Mouse (Mus musculus) heart, postnatal 0 days (tissue): ENCODE data around the gene Bphl. TPM values are rescaled to one million over a fixed set of nuclear protein-coding genes. Genes with fewer than 3 reads are reported as not detected.

ENCODE experiments used
- ATAC-seq: fragments of 200-750 bp; cut with Nextera tagmentation; 2 replicates; pipeline ENCODE4 v1.8.0; 2017; ENCODE audit warnings: low read depth, moderate number of reproducible peaks, moderate library complexity; ENCODE audit not compliant: insufficient read depth
- DNase-seq: peaks from one replicate; pipeline ENCODE4 v3.0.0-alpha.2; 2016; ENCODE audit warnings: low spot score
- H3K27ac ChIP-seq: fragments of 300-500 bp; sonication (generic); 2 replicates; pipeline ENCODE4 v1.5.1; 2014; ENCODE audit warnings: low read depth, mild to moderate bottlenecking
- H3K27me3 ChIP-seq: fragments of 300-500 bp; sonication (generic); 2 replicates; pipeline ENCODE4 v1.6.1; 2014; ENCODE audit warnings: low read length, mixed read lengths; ENCODE audit not compliant: control insufficient read depth, insufficient read depth
- H3K36me3 ChIP-seq: fragments of 300-500 bp; sonication (generic); replicated peaks from 2 replicates; pipeline ENCODE4 v1.6.1; 2014; ENCODE audit warnings: low read length, mixed read lengths; ENCODE audit not compliant: control insufficient read depth, insufficient read depth
- H3K4me1 ChIP-seq: fragments of 300-500 bp; sonication (generic); 2 replicates; pipeline ENCODE4 v1.6.1; 2014; ENCODE audit warnings: antibody characterized with exemption; ENCODE audit not compliant: control insufficient read depth, insufficient read depth
- H3K4me2 ChIP-seq: fragments of 300-500 bp; sonication (generic); 2 replicates; pipeline ENCODE4 v1.6.1; 2014; ENCODE audit warnings: low read depth, mild to moderate bottlenecking, low read length, moderate library complexity
- H3K4me3 ChIP-seq: fragments of 300-500 bp; sonication (generic); 2 replicates; pipeline ENCODE4 v1.5.1; 2014; ENCODE audit warnings: low read depth, low read length
- H3K9ac ChIP-seq: fragments of 300-500 bp; sonication (generic); replicated peaks from 2 replicates; pipeline ENCODE4 v1.6.1; 2014; ENCODE audit warnings: low read depth, low read length, mixed read lengths
- H3K9me3 ChIP-seq: fragments of 300-500 bp; sonication (generic); replicated peaks from 2 replicates; pipeline ENCODE4 v1.6.1; 2016; ENCODE audit warnings: low read length; ENCODE audit not compliant: control insufficient read depth
- CTCF ChIP-seq: IDR thresholded peaks from 2 replicates; pipeline ENCODE4 v1.5.1; 2016; ENCODE audit warnings: antibody characterized with exemption, control low read depth, low read depth
- EP300 ChIP-seq: IDR thresholded peaks from 2 replicates; pipeline ENCODE4 v1.6.1; 2016; ENCODE audit warnings: antibody characterized with exemption, low read depth
- WGBS: fragments of 180-500 bp; shearing (Covaris S2); extraction: QIAGEN DNeasy Blood & Tissue Kit; methylation state at CpG from one replicate; pipeline ENCODE4 v1.1.7; 2014; 5-methylcytosine and 5-hydroxymethylcytosine counted together
- polyA plus RNA-seq: library from polyadenylated mRNA; unstranded; fragments of >200 nt; fragmentation: Nextera tagmentation; extraction: Ambion mirVana; gene quantifications from 2 replicates; pipeline ENCODE4 v1.2.1, GENCODE M21; 2015
- total RNA-seq: library from RNA; depleted of rRNA; stranded (reverse); fragments of >200 nt; gene quantifications from 2 replicates; pipeline ENCODE4 v1.2.3, GENCODE M21; 2014; ENCODE audit warnings: low replicate concordance

Bphl gene
- total and polyA plus RNA-seq, 2 experiments from 2014 or later, result 53.2 to 64.2 TPM

GRCm38 (mm10) chr13:34053673-34054282 is 16.4 kb downstream of the Bphl start:
- ATAC-seq (no peak), DNase-seq (no peak)
- Histone ChIP-seq H3K27me3 (no peaks in the 10 kb centered on the region), H3K9ac (no peak overlapping the region), H3K4me1 (no peaks in the 10 kb centered on the region), H3K9me3 (no peaks in the 10 kb centered on the region), H3K36me3 (peaks cover 54% of the 10 kb centered on the region), H3K4me3 (no peak overlapping the region), H3K27ac (no peak overlapping the region), H3K4me2 (no peak overlapping the region)
- no peak for TF ChIP-seq EP300
- TF ChIP-seq CTCF, result no peak
- WGBS, result 76% methylated on average over 13 of the region's 13 CpGs

DNA sequence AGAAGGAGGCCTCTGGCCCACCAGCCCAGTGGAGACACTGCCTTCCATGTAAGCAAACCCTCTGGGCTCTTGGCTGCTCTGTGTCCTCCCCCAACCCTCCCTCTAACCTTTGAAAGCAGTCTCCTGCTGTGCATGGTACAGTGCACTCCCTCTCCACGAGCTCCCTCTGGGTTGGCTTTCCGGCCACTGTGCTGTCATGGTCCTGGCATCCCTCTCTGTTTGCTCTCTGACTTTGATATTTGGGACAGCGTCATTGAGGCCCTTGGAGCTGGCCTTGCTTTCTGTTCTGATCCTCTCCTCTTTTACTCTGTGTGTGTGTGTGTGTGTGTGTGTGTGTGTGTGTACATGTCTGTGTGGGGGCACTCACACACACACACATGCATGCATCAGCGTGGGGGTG is 17.0 kb downstream of the Bphl start:
- ATAC-seq (no peak), DNase-seq (no peak)
- no peak for TF ChIP-seq EP300
- no peak for TF ChIP-seq CTCF
- Histone ChIP-seq H3K9me3 (no peaks in the 10 kb centered on the region), H3K4me1 (no peaks in the 10 kb centered on the region), H3K4me2 (no peak overlapping the region), H3K27ac (no peak overlapping the region), H3K36me3 (peaks cover 54% of the 10 kb centered on the region), H3K9ac (no peak overlapping the region), H3K4me3 (no peak overlapping the region), H3K27me3 (no peaks in the 10 kb centered on the region)
- 73% methylated on average over 4 of the region's 4 CpGs for WGBS

DNA sequence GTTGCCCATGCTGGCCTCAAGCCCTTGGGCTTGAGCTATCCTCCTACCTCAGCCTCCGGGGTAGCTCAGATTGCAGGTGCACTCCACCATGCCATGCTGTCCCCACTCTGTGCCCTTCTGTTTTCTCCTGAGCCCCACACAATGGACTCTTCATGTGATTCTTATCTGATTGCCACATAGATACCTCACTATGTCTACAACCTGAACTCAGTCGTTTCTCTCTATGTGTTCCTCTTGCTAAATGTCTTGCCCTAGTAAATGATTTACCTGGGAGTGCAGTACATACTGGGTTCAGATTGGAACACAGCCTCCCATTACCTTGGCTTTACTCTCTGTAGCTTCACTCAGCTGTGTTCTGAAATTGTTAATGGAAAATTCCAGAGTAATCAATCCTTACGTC is 17.6 kb downstream of the Bphl start:
- no peak for TF ChIP-seq EP300
- no peak for TF ChIP-seq CTCF
- H3K36me3 ChIP-seq, result peaks cover 50% of the 10 kb centered on the region
- no peaks in the 10 kb centered on the region for H3K4me1 ChIP-seq
- ATAC-seq, result no peak
- no peak for DNase-seq
- no peak overlapping the region for H3K9ac ChIP-seq
- H3K4me3 ChIP-seq, result no peak overlapping the region
- no peak overlapping the region for H3K4me2 ChIP-seq
- no peak overlapping the region for H3K27ac ChIP-seq
- 84% methylated on average over 3 of the region's 3 CpGs for WGBS
- no peaks in the 10 kb centered on the region for H3K9me3 ChIP-seq
- no peaks in the 10 kb centered on the region for H3K27me3 ChIP-seq

DNA sequence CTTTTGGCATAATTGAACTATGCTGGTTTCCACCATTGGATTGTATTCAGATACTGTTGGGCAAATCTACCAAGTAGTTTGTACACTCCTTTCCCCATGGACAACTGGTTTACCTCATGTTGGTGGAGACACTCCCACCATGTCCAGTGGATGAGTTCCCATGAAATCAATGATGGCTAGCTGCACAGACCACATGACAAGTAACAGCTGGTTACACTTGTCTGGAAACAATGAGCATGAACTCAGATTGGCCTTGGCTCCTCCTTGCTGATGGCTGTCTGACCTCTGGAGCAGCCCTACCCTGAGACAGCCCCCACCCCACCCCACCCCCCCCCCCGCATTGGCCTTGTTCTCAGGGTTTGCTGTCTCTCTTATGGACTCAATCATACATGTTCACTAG is 19.9 kb downstream of the Bphl start:
- H3K27me3 ChIP-seq, result no peaks in the 10 kb centered on the region
- DNase-seq (no peak), ATAC-seq (no peak)
- no peak for TF ChIP-seq EP300
- no peak for TF ChIP-seq CTCF
- H3K36me3 ChIP-seq, result peaks cover 31% of the 10 kb centered on the region; the same call in 1 of the 2 replicates
- 83% methylated on average over 1 of the region's 1 CpGs for WGBS
- no peaks in the 10 kb centered on the region for H3K9me3 ChIP-seq
- H3K4me1 ChIP-seq, result no peaks in the 10 kb centered on the region
- no peak overlapping the region for H3K9ac ChIP-seq
- H3K4me2 ChIP-seq, result no peak overlapping the region
- H3K27ac ChIP-seq, result no peak overlapping the region
- no peak overlapping the region for H3K4me3 ChIP-seq

- WGBS, result 67% methylated on average over 9 of the region's 9 CpGs
- peaks cover 31% of the 10 kb centered on the region for H3K36me3 ChIP-seq
- no peak overlapping the region for H3K9ac ChIP-seq
- TF ChIP-seq EP300 (no peak), CTCF (no peak)
- ATAC-seq (no peak), DNase-seq (no peak)
- H3K4me1 ChIP-seq, result no peaks in the 10 kb centered on the region
- no peaks in the 10 kb centered on the region for H3K9me3 ChIP-seq
- no peak overlapping the region for H3K4me3 ChIP-seq
- H3K27ac ChIP-seq, result no peak overlapping the region
- no peak overlapping the region for H3K4me2 ChIP-seq
- no peaks in the 10 kb centered on the region for H3K27me3 ChIP-seq
Observed at GRCm38 (mm10) chr13:34060061-34060460, 22.7 kb downstream of the Bphl start.

DNA sequence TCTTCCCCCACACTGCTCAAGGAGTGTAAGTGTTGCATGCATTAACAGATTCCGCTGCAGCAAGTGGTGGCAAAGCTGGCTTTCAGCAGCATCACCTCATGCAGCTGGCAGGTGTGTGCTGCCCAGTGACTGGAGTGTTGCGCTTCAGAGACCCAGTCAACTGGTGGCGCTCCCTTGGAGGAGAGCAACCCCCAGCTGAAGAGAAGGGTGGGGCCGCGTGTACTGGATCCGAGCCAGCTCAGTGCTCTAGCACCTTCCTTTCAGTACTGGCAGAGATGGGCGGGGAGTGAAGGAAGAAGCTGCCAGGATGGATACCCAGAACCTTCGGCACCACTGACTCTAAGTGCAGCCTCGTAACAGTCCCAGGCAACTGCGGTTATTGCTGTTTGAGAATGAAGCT is 25.1 kb downstream of the Bphl start:
- Histone ChIP-seq H3K27ac (no peak overlapping the region), H3K36me3 (peaks cover 12% of the 10 kb centered on the region), H3K4me1 (no peaks in the 10 kb centered on the region), H3K4me3 (no peak overlapping the region), H3K9me3 (no peaks in the 10 kb centered on the region), H3K9ac (no peak overlapping the region), H3K4me2 (no peak overlapping the region), H3K27me3 (no peaks in the 10 kb centered on the region)
- ATAC-seq (no peak), DNase-seq (no peak)
- WGBS, result 78% methylated on average over 10 of the region's 10 CpGs
- TF ChIP-seq EP300 (no peak), CTCF (no peak)
